Mouse (Mus musculus): ENCODE data around the gene Trpm3. TPM values are rescaled to one million over a fixed set of nuclear protein-coding genes. Genes with fewer than 3 reads are reported as not detected.

Trpm3 gene
- total RNA-seq, 1 experiment from 2014 or later = not detected

DNA sequence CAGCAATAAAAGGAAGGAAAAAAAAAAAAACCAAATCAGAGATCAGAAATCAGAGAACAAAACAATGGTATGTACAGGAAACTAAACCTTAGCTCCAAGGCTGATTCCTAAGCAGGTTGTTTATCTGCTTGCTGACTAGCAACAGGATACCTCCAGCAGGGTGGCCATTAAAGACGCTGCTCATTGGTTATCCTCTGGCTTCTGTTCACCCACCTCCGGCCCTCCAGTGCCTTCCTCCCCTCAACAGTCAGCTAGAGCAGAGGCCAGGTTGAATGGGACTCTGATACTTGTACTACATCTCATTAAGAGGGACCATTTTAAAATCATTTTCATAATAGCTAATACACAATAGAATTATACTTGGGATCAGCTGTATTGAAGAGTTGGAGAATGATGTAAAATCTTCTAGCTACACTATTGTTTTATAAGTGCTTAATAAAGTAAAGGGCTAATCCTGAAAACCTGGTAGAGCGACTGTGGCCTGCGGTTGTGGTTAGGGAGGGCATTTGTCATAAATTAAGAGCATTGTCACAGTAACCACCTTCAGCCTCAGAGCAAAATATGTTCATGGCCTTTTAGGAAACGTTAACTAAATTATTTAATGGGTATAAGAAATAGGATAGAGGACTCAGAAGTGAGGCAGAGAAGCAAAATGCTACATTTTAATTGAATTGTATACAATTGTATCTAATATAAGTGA is 469.3 kb downstream of the Trpm3 start:
- ATAC-seq (replicated peaks; ENCODE audit: insufficient number of reproducible peaks, low FRiP score, low TSS enrichment, poor library complexity, severe bottlenecking) = no peak

DNA sequence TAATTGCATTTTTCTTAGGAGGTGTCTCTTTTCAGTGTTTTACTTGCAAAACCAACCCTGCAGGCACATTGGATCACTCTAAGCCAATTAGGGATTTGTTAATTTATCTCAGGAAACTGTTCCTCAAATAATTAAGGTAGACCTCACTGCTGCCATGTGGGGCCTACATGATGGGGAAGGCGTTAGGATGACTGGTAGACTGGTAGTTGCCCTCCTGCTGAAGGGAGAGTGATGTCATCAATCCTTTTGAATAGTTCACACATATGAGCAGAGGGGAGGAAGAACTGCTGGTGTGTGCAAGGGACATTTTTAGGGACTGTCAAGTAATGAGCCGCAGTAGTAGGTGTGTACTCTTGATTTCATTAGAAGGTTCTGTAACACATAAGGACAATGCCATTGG is 472.8 kb downstream of the Trpm3 start:
- ATAC-seq (replicated peaks; ENCODE audit: insufficient number of reproducible peaks, low FRiP score, low TSS enrichment, poor library complexity, severe bottlenecking) = no peak

DNA sequence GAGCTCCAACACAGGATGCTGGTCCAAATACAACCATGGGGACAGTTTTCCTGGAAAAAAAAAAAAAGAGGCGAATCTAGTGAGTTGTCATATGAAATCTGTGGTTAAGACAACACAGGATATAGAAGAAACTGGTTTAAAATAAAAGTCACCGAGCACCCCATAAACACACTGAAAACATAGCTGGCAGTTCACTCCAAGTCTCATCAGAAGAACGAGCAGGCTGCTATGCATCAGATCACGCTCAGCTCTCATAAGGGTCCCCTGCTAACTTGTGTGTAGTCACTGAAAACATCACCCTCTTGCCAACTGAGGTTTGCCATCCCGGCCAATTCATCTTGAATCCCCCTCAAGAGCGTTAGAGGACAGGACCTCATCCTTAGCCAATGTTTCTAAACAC is 476.5 kb downstream of the Trpm3 start:
- ATAC-seq (replicated peaks; ENCODE audit: insufficient number of reproducible peaks, low FRiP score, low TSS enrichment, poor library complexity, severe bottlenecking) = no peak

DNA sequence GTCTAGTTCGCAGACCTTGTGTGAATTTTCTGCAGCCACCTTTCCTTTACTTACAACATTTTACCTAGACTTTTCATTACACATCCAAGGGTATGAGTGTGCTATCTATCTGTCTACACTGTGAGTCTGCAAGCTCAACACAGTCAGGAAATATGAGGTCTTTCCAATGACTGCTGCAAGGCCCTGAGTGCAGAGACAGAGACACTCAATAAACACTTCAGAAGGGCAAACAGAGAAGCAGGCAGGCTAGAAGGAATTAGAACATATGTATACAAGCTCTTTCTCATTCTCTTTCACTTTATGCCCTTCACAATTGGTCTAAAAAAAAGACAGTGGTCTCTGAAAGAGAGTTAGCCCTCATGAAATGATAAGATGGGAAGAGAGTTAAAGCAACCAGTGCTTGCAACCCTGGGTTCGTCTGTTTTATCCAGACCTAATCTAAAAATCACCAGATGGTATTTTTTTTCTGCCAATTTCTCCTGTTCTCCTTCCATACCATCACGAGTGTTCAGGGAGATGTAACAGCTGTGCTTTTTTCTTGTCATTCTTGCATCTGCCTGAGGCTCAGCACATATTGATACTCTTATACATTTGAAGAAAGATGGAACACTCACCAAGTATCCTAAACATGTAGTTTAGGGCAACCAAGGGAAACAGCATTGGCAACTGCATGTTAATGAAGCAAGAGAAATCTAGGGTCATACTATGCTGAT is 486.1 kb downstream of the Trpm3 start:
- no peak for ATAC-seq (replicated peaks; ENCODE audit: insufficient number of reproducible peaks, low FRiP score, low TSS enrichment, poor library complexity, severe bottlenecking)

DNA sequence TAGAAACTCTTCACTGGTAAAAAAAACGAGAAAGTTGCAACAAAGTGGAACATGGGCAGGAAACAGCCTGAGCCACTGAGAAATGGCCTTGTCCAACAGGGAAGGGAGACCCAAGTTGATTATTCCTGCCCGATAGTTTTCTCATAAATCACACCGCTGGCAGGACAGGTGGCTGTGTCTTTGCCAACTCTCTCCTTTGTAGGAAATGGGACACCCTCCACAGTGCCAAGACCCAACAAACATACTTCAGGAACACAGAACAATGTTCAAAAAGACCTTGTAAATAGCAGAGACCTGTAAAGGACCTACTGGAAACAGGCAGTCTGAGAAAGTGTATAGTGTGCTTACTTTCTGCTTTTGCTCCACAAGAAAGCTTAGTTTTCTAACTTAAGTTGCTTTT is 490.0 kb downstream of the Trpm3 start:
- ATAC-seq (replicated peaks; ENCODE audit: insufficient number of reproducible peaks, low FRiP score, low TSS enrichment, poor library complexity, severe bottlenecking) = no peak

DNA sequence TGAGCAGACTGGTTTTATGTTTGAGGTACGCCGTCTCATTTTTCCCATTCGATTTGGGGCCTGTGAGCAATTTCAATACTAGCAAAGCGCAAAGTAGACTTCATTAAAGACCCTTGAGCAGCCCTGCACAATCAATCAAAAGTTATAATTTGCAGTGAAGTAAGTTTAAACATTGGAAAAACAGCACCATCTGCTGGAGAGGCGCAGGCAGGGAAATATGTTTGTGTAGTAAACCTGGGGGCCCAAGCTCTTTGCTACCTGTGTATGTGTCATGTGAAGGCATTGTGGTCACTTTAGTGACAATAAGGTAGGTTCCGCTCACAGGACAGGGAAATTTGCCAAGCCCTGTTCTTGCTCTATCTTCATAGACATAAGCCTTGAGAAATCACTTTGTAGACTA is 492.5 kb downstream of the Trpm3 start:
- no peak for ATAC-seq (replicated peaks; ENCODE audit: insufficient number of reproducible peaks, low FRiP score, low TSS enrichment, poor library complexity, severe bottlenecking)

DNA sequence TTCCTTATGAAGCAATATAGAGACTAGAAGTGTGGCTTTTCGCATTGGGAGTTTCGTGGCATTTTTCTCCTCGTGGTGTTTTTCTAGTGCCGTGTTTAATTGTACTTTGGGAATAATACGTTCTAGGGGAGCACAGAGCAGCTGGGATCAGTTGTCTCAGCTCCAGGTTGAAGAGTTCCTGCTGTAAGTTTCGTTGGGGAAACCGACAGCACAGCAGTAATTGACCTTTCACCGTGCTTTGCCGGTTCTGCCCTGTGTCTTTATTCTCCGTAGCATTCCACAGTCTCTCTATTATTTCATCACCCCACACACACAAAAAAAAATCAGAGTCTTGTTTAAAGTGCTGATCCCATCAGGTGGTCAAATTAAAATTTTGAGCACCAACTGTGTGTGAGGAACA is 496.8 kb downstream of the Trpm3 start:
- ATAC-seq (replicated peaks; ENCODE audit: insufficient number of reproducible peaks, low FRiP score, low TSS enrichment, poor library complexity, severe bottlenecking) = no peak

DNA sequence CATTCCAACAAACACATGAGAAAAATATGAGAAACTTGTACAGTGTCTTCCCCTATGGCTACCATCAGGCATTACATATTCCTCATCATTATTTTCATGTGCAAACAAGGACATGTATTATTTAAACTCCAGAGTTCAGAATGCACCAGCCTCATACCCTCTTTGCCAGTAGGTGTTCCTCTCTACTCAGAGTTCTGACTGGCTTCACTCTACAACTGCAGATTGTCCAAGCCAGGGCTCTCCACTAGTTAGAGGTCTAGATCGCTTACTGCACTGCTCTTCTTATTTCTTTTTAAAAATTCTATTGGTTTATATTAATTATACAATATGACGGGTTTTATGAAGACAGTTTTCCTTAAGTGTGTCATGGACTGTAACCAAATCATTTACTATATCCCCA is 498.9 kb downstream of the Trpm3 start:
- ATAC-seq (replicated peaks; ENCODE audit: insufficient number of reproducible peaks, low FRiP score, low TSS enrichment, poor library complexity, severe bottlenecking) = no peak

DNA sequence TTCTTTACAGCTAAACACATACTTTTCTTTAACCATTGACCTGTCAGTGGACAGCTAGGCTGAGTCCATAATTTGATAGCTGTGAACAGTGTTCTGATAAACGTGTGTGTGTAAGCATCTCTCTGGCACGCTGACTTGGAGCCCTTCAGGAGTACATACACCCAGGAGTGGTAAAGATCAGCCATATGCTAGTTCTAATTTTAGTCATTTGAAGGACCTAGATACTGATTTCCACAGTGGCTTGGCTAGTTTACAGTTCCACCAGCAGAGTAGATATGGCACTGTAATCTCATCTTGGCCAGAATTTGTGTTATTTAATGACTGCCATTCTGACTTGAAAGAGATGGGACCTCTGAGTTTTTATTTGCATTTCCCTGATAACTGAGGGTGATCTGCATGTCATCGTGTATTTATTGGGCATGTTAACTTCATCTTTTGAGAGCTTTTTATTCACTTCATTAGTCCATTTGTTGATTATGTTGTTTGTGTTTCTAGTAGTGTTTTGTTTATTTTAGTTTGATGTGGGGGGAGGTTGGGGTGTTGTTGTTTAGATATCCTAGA is 499.6 kb downstream of the Trpm3 start:
- no peak for ATAC-seq (replicated peaks; ENCODE audit: insufficient number of reproducible peaks, low FRiP score, low TSS enrichment, poor library complexity, severe bottlenecking)

DNA sequence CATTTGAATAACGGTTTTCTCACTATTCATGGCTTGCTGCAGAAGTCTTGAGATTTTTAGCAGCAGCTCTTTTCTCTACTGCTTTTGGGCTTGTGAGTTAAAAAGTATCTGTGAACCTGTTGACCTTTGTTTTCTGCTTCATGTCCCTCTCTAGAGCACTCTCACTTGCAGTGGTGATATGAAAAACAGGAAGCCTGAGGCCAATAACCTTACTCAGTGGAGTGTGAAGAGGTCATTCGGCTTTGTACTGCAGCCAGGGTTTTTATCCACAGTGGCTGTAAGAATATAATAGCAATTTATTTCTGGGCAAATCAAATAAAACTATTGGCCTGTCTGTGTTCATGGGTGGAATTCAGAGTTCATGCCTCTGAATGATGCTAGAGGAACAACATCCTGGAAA is 503.3 kb downstream of the Trpm3 start:
- no peak for ATAC-seq (replicated peaks; ENCODE audit: insufficient number of reproducible peaks, low FRiP score, low TSS enrichment, poor library complexity, severe bottlenecking)

DNA sequence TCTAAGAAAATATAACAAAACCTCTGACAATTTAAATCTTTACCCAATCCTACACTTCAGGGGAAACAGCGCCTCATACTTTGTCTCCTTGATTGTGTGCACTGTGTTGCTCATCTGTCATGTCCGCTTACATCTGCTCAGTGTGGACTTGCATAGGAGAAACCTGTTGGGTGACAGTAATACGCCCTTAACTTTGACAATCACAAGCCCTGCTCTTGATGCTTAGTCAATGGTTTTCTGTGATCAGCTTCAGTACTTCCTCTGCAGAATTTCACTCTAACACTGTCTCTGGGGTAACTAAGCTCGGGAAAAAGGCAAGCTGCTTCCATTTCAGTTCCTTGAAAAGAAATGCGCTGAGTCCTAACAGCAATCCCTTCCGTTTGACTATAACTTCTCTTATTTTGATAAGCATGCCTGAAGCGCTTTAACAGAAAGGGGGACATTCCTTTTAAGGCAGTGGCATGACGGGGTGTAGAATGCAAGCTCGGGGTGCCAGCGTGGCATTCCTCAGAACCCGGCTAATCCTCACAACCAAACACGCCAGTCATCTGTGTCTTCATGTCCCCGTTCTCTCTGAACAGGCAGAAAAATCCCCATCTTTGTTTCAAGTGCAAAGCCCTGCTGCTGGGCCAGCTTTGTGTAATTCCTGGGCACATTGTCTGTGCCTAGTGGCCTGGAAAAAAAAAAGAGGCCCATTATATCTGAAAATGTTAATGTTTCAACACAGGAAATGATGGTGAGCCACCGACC is 517.8 kb downstream of the Trpm3 start:
- no peak for ATAC-seq (replicated peaks; ENCODE audit: insufficient number of reproducible peaks, low FRiP score, low TSS enrichment, poor library complexity, severe bottlenecking)

DNA sequence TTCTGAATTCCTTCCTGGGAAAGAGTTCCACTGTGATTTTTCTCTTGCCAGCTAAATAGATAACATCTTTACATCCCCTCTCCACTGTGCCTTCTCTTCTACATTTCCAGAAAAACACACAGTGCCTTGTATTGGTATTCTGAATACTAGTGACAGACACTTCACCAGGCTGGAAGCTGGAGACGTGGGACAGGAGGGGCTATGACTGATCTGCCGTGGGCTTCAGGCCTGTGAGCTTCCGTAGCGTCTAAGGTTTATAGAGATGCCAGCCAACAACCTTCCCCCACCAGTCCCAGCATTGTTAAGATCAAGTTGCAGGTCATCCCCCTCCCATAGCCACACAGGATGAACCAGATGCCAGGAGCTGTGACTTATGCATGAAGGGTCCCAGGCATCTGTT is 518.4 kb downstream of the Trpm3 start:
- no peak for ATAC-seq (replicated peaks; ENCODE audit: insufficient number of reproducible peaks, low FRiP score, low TSS enrichment, poor library complexity, severe bottlenecking)

DNA sequence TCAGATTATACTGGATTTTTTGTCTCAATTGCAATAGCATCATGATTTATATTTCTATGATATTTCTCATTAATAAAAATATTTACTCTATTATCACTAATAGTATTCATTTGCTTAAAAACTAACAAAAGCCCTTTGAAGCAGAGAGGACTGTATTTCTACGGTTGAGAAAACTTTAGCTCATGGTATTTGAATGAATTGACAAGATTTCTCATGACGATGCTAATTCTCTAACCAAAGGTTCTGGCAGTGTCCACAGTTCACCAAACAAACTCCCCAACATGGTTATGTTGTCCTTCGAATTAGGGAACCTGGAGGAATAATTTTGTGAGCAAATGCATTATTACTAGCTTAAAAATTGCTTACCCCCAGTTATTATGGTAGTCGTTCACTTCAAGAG is 526.6 kb downstream of the Trpm3 start:
- no peak for ATAC-seq (replicated peaks; ENCODE audit: insufficient number of reproducible peaks, low FRiP score, low TSS enrichment, poor library complexity, severe bottlenecking)

DNA sequence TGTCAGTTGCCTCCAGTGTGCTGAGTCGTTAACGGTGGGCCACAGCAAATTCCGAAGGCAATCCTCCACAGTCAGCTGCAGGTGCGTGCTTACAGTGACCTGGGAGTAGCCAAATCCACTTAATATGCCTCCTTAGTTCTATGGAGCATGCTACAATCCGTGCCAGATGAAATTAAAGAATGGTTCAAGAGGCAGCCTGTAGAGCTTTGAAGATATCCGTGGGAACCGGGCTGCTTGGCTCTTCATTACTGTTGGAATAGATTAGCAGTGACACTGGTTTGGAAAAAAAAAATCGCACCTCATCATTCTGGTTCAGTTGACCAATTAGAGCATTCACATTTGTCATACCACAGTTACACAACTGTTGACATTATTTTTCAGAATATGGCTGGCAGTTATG is 531.4 kb downstream of the Trpm3 start:
- no peak for ATAC-seq (replicated peaks; ENCODE audit: insufficient number of reproducible peaks, low FRiP score, low TSS enrichment, poor library complexity, severe bottlenecking)

DNA sequence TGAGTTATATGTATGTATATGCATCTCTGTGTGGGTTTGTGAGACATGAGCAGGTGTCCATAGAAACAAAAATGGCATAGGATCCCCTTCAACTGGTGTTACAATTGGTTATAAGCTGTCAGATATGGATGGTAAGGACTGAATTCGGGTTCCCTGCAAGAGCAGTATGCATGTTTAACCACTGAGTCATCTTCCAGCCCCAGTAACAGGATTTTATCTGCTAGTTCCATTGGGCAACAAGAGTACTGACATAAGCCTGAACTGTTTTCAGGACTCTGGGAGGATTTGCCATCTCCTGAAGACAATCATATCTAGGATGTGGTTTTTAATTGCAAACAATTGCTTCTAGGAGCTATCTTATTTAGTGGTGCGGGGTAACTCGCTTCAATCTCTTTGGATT is 534.0 kb downstream of the Trpm3 start:
- ATAC-seq (replicated peaks; ENCODE audit: insufficient number of reproducible peaks, low FRiP score, low TSS enrichment, poor library complexity, severe bottlenecking) = no peak

DNA sequence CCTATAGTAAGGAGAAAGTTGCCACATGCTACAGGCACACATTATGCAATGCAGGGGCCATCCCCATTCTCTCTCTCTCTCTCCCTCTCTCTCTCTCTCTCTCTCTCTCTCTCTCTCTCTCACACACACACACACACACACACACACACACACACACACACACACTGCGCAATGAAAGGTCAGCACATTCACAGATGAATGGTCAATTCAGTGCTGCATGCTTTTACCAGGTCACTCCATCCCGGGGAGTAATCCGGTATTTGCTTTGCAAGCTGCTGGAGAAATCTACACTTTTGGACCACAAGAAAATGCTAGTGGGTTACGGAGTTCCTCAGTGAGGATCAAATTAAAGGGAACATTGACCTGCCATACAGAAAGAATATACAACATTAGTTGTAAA is 537.4 kb downstream of the Trpm3 start:
- no peak for ATAC-seq (replicated peaks; ENCODE audit: insufficient number of reproducible peaks, low FRiP score, low TSS enrichment, poor library complexity, severe bottlenecking)

DNA sequence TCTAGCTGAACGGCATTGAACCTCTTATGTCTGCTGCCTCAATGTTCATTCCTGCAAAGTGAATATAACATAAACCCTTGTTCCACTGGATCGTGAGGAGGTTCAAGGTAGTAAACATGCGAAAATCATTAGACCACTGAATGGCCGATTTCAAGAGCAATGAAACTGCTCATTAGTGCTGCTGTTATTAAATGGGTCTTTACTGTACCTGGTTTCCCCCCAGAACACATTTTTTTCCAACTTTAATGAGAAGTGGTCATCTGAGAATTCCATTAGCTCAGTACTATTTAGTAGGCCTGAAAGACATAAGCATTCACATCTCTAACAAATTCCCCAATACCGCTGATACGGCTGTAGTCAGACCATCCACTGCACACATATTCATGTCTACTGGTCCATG is 543.4 kb downstream of the Trpm3 start:
- ATAC-seq (replicated peaks; ENCODE audit: insufficient number of reproducible peaks, low FRiP score, low TSS enrichment, poor library complexity, severe bottlenecking) = no peak

DNA sequence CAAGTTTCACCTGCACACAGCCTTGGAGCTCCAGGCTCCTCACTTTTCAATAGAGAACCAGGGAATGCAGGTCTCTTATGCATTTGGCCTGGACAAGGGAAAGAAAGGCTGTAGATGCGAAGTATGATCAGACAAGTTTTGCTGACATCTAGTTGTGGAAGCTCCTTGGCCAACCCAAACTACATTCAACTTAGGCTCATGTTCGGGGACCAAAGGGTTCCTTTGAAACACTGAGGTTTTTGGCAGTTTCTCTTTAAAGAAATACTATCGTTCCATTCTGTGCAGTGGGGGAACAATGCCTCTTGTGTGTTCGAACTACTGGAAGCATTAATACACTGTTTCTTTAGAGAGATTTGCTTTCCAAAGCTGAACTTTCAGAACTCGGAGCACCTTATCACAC is 553.1 kb downstream of the Trpm3 start:
- no peak for ATAC-seq (replicated peaks; ENCODE audit: insufficient number of reproducible peaks, low FRiP score, low TSS enrichment, poor library complexity, severe bottlenecking)

DNA sequence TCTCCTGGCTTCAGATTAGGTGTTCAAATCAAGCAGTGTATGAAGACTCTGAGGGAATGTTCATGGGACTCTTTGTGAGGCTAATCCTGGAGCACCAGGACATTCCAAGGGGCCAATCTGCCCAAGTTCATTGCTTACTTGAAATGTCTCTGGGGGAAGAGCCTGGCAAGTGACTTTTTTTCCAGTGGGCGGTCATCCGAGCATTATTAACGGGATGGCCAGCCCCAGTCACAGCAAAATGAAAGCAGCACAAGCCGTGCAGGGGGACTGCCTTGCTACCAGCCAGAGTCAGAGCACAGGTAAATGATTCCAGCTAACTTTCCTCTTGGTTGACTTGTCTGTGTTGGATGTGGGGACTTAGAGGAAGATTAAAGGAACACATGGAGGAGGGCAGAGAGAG is 553.7 kb downstream of the Trpm3 start:
- no peak for ATAC-seq (replicated peaks; ENCODE audit: insufficient number of reproducible peaks, low FRiP score, low TSS enrichment, poor library complexity, severe bottlenecking)

DNA sequence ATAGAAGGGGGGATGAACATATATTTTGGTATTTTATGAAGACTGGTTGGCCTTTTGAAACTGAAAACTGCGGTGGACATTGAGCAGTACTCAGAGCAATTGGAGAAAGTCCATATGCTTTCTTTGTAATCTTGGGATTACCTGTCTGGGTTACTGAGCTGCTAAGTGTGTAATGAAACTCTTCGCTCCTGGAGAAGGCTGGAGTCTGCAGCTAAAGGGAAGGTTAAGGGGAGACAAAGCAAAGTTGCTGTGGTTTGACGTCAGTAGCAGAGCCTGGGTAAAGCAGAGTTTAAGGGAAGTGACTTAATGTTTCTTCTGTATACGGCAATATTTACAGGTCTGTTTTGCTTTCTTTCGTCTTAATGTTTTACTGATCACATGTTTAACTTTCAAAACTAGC is 554.1 kb downstream of the Trpm3 start:
- ATAC-seq (replicated peaks; ENCODE audit: insufficient number of reproducible peaks, low FRiP score, low TSS enrichment, poor library complexity, severe bottlenecking) = no peak
